ENCODE assay signal across 8 mouse cellular contexts in the genomic region with DNA sequence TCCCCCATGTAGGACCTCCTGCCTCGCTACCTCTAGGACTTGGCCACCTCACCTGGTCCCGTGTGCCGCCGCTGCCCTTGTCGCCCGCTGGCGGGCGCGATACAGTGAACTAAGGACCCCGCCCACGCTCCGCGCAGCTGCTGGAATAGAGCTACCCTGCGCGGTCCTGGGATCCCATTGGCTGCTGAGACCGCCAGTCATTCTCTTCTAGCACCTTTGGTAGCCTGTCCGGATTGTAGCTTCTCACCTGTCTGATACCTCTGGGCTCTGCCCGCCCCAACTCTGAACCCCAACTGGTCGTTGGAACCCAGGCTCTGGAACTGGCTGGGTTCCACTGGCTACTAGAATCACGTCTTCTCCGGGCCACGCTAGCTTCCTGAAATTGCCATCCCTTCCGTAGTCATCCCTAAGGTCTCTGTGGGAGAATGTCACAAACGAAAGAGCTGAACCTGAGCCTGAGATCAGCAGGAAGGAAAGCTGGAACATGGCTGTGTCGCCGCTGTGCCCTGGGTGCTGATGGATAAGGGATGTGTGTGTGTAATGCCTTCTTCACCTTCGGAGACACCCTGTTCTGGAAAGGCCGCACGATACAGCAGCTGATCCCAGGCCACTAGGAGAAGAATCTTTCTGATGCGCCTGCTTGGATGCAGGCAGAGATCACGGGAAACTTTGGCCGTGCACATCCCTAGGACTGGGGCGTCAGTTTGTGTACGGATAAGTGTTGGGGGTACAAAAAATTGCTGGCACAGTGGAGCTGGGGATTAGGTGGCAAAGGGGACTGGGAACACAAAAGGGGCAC. TPM values are rescaled to one million over a fixed set of nuclear protein-coding genes. Genes with fewer than 3 reads are reported as not detected.
DNase-seq lines count a peak whose midpoint lies in the region; ATAC-seq lines count a peak whose summit lies in the region.

No protein-coding gene starts in this region.

- H3K4me2 ChIP-seq in neural tube, embryonic 11.5 days (ENCODE audit: low read depth) = peak overlapping the region; percentile 73
- H3K4me2 ChIP-seq in embryonic facial prominence, embryonic 14.5 days (ENCODE audit: low read depth, low read length) = peak overlapping the region; percentile 79
- peak overlapping the region; percentile 84 for H3K4me2 ChIP-seq in heart, embryonic 11.5 days
- peak overlapping the region; percentile 78 for H3K4me2 ChIP-seq in kidney, embryonic 16.5 days (replicated peaks; ENCODE audit: low read depth, low read length)
- peak overlapping the region; percentile 81 for H3K4me2 ChIP-seq in stomach, embryonic 14.5 days (replicated peaks; ENCODE audit: low read depth, low read length)

- peak overlapping the region; percentile 42; the same call in 1 of the 2 replicates for H3K27ac ChIP-seq in neural tube, embryonic 11.5 days (ENCODE audit: low read depth, low read length)
- H3K27ac ChIP-seq in embryonic facial prominence, embryonic 14.5 days (replicated peaks; ENCODE audit: low read depth, low read length) = peak overlapping the region; percentile 94
- peak overlapping the region; percentile 78 for H3K27ac ChIP-seq in heart, embryonic 11.5 days (ENCODE audit: low read depth, low read length)
- peak overlapping the region; percentile 91 for H3K27ac ChIP-seq in kidney, embryonic 16.5 days (ENCODE audit: low read length)
- H3K27ac ChIP-seq in stomach, embryonic 14.5 days (ENCODE audit: low read length) = peak overlapping the region; percentile 88

- H3K9ac ChIP-seq in neural tube, embryonic 11.5 days (ENCODE audit: low read length) = peak overlapping the region; percentile 56
- H3K9ac ChIP-seq in embryonic facial prominence, embryonic 14.5 days (ENCODE audit: low read depth, low read length) = peak overlapping the region; percentile 70
- H3K9ac ChIP-seq in heart, embryonic 11.5 days (ENCODE audit: low read depth, low read length) = peak overlapping the region; percentile 74
- peak overlapping the region; percentile 66 for H3K9ac ChIP-seq in kidney, embryonic 16.5 days (replicated peaks; ENCODE audit: low read length)
- H3K9ac ChIP-seq in stomach, embryonic 14.5 days (replicated peaks; ENCODE audit: low read depth, low read length) = peak overlapping the region; percentile 41; the same call in 1 of the 2 replicates

- WGBS in neural tube, embryonic 11.5 days = 2% methylated on average over 34 of the region's 34 CpGs
- 3% methylated on average over 31 of the region's 34 CpGs for WGBS in embryonic facial prominence, embryonic 14.5 days
- 3% methylated on average over 34 of the region's 34 CpGs for WGBS in heart, embryonic 11.5 days (ENCODE audit: insufficient replicate concordance)
- 1% methylated on average over 34 of the region's 34 CpGs for WGBS in kidney, embryonic 16.5 days
- 2% methylated on average over 34 of the region's 34 CpGs for WGBS in stomach, embryonic 14.5 days

- H3K9me3 ChIP-seq in neural tube, embryonic 11.5 days (ENCODE audit: control insufficient read depth, low read length) = no peaks in the 10 kb centered on the region
- H3K9me3 ChIP-seq in embryonic facial prominence, embryonic 14.5 days (ENCODE audit: control insufficient read depth, low read length) = no peaks in the 10 kb centered on the region
- H3K9me3 ChIP-seq in heart, embryonic 11.5 days (replicated peaks; ENCODE audit: control insufficient read depth, low read length) = no peaks in the 10 kb centered on the region
- no peaks in the 10 kb centered on the region for H3K9me3 ChIP-seq in kidney, embryonic 16.5 days (ENCODE audit: low read length)
- no peaks in the 10 kb centered on the region for H3K9me3 ChIP-seq in stomach, embryonic 14.5 days (ENCODE audit: control insufficient read depth, low read depth, low read length)

- peak overlapping the region; percentile 41 for H3K4me3 ChIP-seq in neural tube, embryonic 11.5 days (ENCODE audit: low read depth, low read length)
- peak overlapping the region; percentile 51 for H3K4me3 ChIP-seq in embryonic facial prominence, embryonic 14.5 days (ENCODE audit: low read depth, low read length)
- H3K4me3 ChIP-seq in heart, embryonic 11.5 days (ENCODE audit: low read depth, low read length) = peak overlapping the region; percentile 57
- peak overlapping the region; percentile 54 for H3K4me3 ChIP-seq in kidney, embryonic 16.5 days (ENCODE audit: low read length)
- H3K4me3 ChIP-seq in stomach, embryonic 14.5 days (ENCODE audit: low read depth, low read length) = peak overlapping the region; percentile 45

- peak; percentile 78 for DNase-seq in neural tube, embryonic 11.5 days (ENCODE audit: low spot score)
- DNase-seq in neural tube, embryonic 10.5 days (ENCODE audit: extremely low spot score, low spot score) = no peak
- DNase-seq in embryonic facial prominence, embryonic 14.5 days (ENCODE audit: low spot score) = peak; percentile 93
- peak; percentile 80 for DNase-seq in liver
- DNase-seq in naive thymus-derived CD4-positive, alpha-beta T cell, adult 2 months (ENCODE audit: low read depth) = peak; percentile 85

- H3K4me1 ChIP-seq in neural tube, embryonic 11.5 days (ENCODE audit: control insufficient read depth, insufficient read depth, low read length) = peaks cover 5% of the 10 kb centered on the region
- peaks cover 20% of the 10 kb centered on the region for H3K4me1 ChIP-seq in embryonic facial prominence, embryonic 14.5 days (ENCODE audit: control insufficient read depth, insufficient read depth, low read length)
- peaks cover 14% of the 10 kb centered on the region for H3K4me1 ChIP-seq in heart, embryonic 11.5 days (ENCODE audit: control insufficient read depth, insufficient read depth, low read length)
- H3K4me1 ChIP-seq in kidney, embryonic 16.5 days (ENCODE audit: insufficient read depth, low read length) = peaks cover 32% of the 10 kb centered on the region
- peaks cover 13% of the 10 kb centered on the region for H3K4me1 ChIP-seq in stomach, embryonic 14.5 days (ENCODE audit: control insufficient read depth, insufficient read depth, low read length)

- H3K27me3 ChIP-seq in neural tube, embryonic 11.5 days (ENCODE audit: control insufficient read depth, insufficient read depth, low read length) = peaks cover 20% of the 10 kb centered on the region
- H3K27me3 ChIP-seq in embryonic facial prominence, embryonic 14.5 days (replicated peaks; ENCODE audit: control insufficient read depth, insufficient read depth, low read length) = peaks cover 7% of the 10 kb centered on the region; the same call in 1 of the 2 replicates
- H3K27me3 ChIP-seq in heart, embryonic 11.5 days (ENCODE audit: control insufficient read depth, insufficient read depth, low read length) = peaks cover 37% of the 10 kb centered on the region
- peaks cover 15% of the 10 kb centered on the region; the same call in 1 of the 2 replicates for H3K27me3 ChIP-seq in kidney, embryonic 16.5 days (ENCODE audit: insufficient read depth, low read length)
- 0 out of 2 replicates have a peak, but pooled peaks cover 6% of the 10 kb centered on the region for H3K27me3 ChIP-seq in stomach, embryonic 14.5 days (ENCODE audit: control insufficient read depth, insufficient read depth, low read length)

- H3K36me3 ChIP-seq in neural tube, embryonic 11.5 days (ENCODE audit: control insufficient read depth, insufficient read depth, low read length) = no peaks in the 10 kb centered on the region
- H3K36me3 ChIP-seq in embryonic facial prominence, embryonic 14.5 days (ENCODE audit: control insufficient read depth, insufficient read depth, low read length) = peaks cover 19% of the 10 kb centered on the region
- H3K36me3 ChIP-seq in heart, embryonic 11.5 days (ENCODE audit: control insufficient read depth, insufficient read depth, low read length) = no peaks in the 10 kb centered on the region
- H3K36me3 ChIP-seq in kidney, embryonic 16.5 days (ENCODE audit: insufficient read depth, low read length) = peaks cover 6% of the 10 kb centered on the region; the same call in 1 of the 2 replicates
- H3K36me3 ChIP-seq in stomach, embryonic 14.5 days (ENCODE audit: control insufficient read depth, insufficient read depth, low read length) = no peaks in the 10 kb centered on the region; the same call in 1 of the 2 replicates

- ATAC-seq in neural tube, embryonic 11.5 days (ENCODE audit: insufficient read depth, low FRiP score, low TSS enrichment) = peak; percentile 62; the same call in 1 of the 2 replicates
- ATAC-seq in embryonic facial prominence, embryonic 14.5 days (ENCODE audit: low read depth) = peak; percentile 68
- 0 out of 2 replicates have a peak, but pooled peaks have one; percentile 33 for ATAC-seq in heart, embryonic 11.5 days (replicated peaks; ENCODE audit: insufficient number of reproducible peaks, low FRiP score, low TSS enrichment)
- ATAC-seq in kidney, embryonic 16.5 days (ENCODE audit: low FRiP score, low TSS enrichment) = peak; percentile 58
- peak; percentile 56 for ATAC-seq in stomach, embryonic 14.5 days (ENCODE audit: insufficient number of reproducible peaks, insufficient read depth, low FRiP score, low read depth)

RNA-seq across cellular contexts. Expression of a gene that starts 0.6 kb away (rescaled TPM):
- polyA plus RNA-seq in neural tube, embryonic 11.5 days (2014; fragmentation: Nextera tagmentation; extraction: Ambion mirVana) = 23.3 and 24.0 TPM in 2 replicates
- polyA plus RNA-seq in embryonic facial prominence, embryonic 14.5 days (2014; fragmentation: Nextera tagmentation; extraction: Ambion mirVana) = 28.1 and 31.1 TPM in 2 replicates
- polyA plus RNA-seq in heart, embryonic 11.5 days (2014; fragmentation: Nextera tagmentation; extraction: Ambion mirVana) = 16.0 and 18.8 TPM in 2 replicates
- polyA plus RNA-seq in kidney, embryonic 16.5 days (2015; fragmentation: Nextera tagmentation; extraction: Ambion mirVana) = 25.6 and 27.4 TPM in 2 replicates
- 28.8 and 34.5 TPM in 2 replicates for polyA plus RNA-seq in stomach, embryonic 14.5 days (2014; fragmentation: Nextera tagmentation; extraction: Ambion mirVana)

RNA-seq across cellular contexts. Expression of a gene that starts 1.2 kb away (rescaled TPM):
- polyA plus RNA-seq in neural tube, embryonic 11.5 days (2014; fragmentation: Nextera tagmentation; extraction: Ambion mirVana) = 0.57 and 0.81 TPM in 2 replicates
- polyA plus RNA-seq in embryonic facial prominence, embryonic 14.5 days (2014; fragmentation: Nextera tagmentation; extraction: Ambion mirVana) = 0.32 and 0.67 TPM in 2 replicates
- 0.21 TPM in 1 of 2 replicates, not detected in the other for polyA plus RNA-seq in heart, embryonic 11.5 days (2014; fragmentation: Nextera tagmentation; extraction: Ambion mirVana)
- 0.82 and 0.89 TPM in 2 replicates for polyA plus RNA-seq in kidney, embryonic 16.5 days (2015; fragmentation: Nextera tagmentation; extraction: Ambion mirVana)
- polyA plus RNA-seq in stomach, embryonic 14.5 days (2014; fragmentation: Nextera tagmentation; extraction: Ambion mirVana) = 0.62 TPM in 2 replicates

RNA-seq across cellular contexts. Expression of a gene that starts 28.3 kb away (rescaled TPM):
- 0.50 and 0.87 TPM in 2 replicates for polyA plus RNA-seq in neural tube, embryonic 11.5 days (2014; fragmentation: Nextera tagmentation; extraction: Ambion mirVana)
- 51.5 and 64.9 TPM in 2 replicates for polyA plus RNA-seq in embryonic facial prominence, embryonic 14.5 days (2014; fragmentation: Nextera tagmentation; extraction: Ambion mirVana)
- polyA plus RNA-seq in heart, embryonic 11.5 days (2014; fragmentation: Nextera tagmentation; extraction: Ambion mirVana) = 2.7 and 2.9 TPM in 2 replicates
- 14.6 and 18.4 TPM in 2 replicates for polyA plus RNA-seq in kidney, embryonic 16.5 days (2015; fragmentation: Nextera tagmentation; extraction: Ambion mirVana)
- polyA plus RNA-seq in stomach, embryonic 14.5 days (2014; fragmentation: Nextera tagmentation; extraction: Ambion mirVana) = 1.3 and 4.7 TPM in 2 replicates

RNA-seq across cellular contexts. Expression of a gene that starts 32.5 kb away (rescaled TPM):
- 52.8 and 57.5 TPM in 2 replicates for polyA plus RNA-seq in neural tube, embryonic 11.5 days (2014; fragmentation: Nextera tagmentation; extraction: Ambion mirVana)
- polyA plus RNA-seq in embryonic facial prominence, embryonic 14.5 days (2014; fragmentation: Nextera tagmentation; extraction: Ambion mirVana) = 51.2 and 56.1 TPM in 2 replicates
- polyA plus RNA-seq in heart, embryonic 11.5 days (2014; fragmentation: Nextera tagmentation; extraction: Ambion mirVana) = 35.3 and 38.4 TPM in 2 replicates
- polyA plus RNA-seq in kidney, embryonic 16.5 days (2015; fragmentation: Nextera tagmentation; extraction: Ambion mirVana) = 57.5 and 59.2 TPM in 2 replicates
- 52.5 and 56.0 TPM in 2 replicates for polyA plus RNA-seq in stomach, embryonic 14.5 days (2014; fragmentation: Nextera tagmentation; extraction: Ambion mirVana)

RNA-seq across cellular contexts. Expression of a gene that starts 40.5 kb away (rescaled TPM):
- 65.3 and 80.6 TPM in 2 replicates for polyA plus RNA-seq in neural tube, embryonic 11.5 days (2014; fragmentation: Nextera tagmentation; extraction: Ambion mirVana)
- 47.4 and 49.2 TPM in 2 replicates for polyA plus RNA-seq in embryonic facial prominence, embryonic 14.5 days (2014; fragmentation: Nextera tagmentation; extraction: Ambion mirVana)
- 63.0 and 64.3 TPM in 2 replicates for polyA plus RNA-seq in heart, embryonic 11.5 days (2014; fragmentation: Nextera tagmentation; extraction: Ambion mirVana)
- polyA plus RNA-seq in kidney, embryonic 16.5 days (2015; fragmentation: Nextera tagmentation; extraction: Ambion mirVana) = 69.5 and 72.8 TPM in 2 replicates
- 60.1 and 60.4 TPM in 2 replicates for polyA plus RNA-seq in stomach, embryonic 14.5 days (2014; fragmentation: Nextera tagmentation; extraction: Ambion mirVana)

Comparison
In these comparisons a context has a peak if more than half of its experiments do, and no peak if none do; other contexts are left out.
1. H3K27ac ChIP-seq: peak in every context shown above with its lines; median percentile 94 in embryonic facial prominence, embryonic 14.5 days; 91 in kidney, embryonic 16.5 days; 88 in stomach, embryonic 14.5 days; 78 in heart, embryonic 11.5 days; 42 in neural tube, embryonic 11.5 days.